Mouse (Mus musculus) hindbrain, embryonic 10.5 days (tissue): ENCODE results near the gene 2900026A02Rik. TPM values are rescaled to one million over a fixed set of nuclear protein-coding genes. Genes with fewer than 3 reads are reported as not detected.

Source experiments
- DNase-seq: peaks from one replicate; pipeline ENCODE4 v3.0.0-alpha.2; 2017; ENCODE audit warnings: low spot score
- H3K27ac ChIP-seq: fragments of 300-500 bp; sonication (generic); 2 replicates; pipeline ENCODE4 v1.5.1; 2016; ENCODE audit warnings: mild to moderate bottlenecking, moderate library complexity
- H3K27me3 ChIP-seq: fragments of 300-500 bp; sonication (generic); 2 replicates; pipeline ENCODE4 v1.6.1; 2016; ENCODE audit warnings: mild to moderate bottlenecking; ENCODE audit not compliant: poor library complexity, insufficient read depth, severe bottlenecking
- H3K36me3 ChIP-seq: fragments of 300-500 bp; sonication (generic); 2 replicates; pipeline ENCODE4 v1.6.1; 2016; ENCODE audit warnings: mild to moderate bottlenecking, moderate library complexity
- H3K4me1 ChIP-seq: fragments of 300-500 bp; sonication (generic); replicated peaks from 2 replicates; pipeline ENCODE4 v1.6.1; 2016; ENCODE audit warnings: mild to moderate bottlenecking
- H3K4me3 ChIP-seq: fragments of 300-500 bp; sonication (generic); 2 replicates; pipeline ENCODE4 v1.5.1; 2016; ENCODE audit warnings: mild to moderate bottlenecking, moderate library complexity
- H3K9me3 ChIP-seq: fragments of 300-500 bp; sonication (generic); 2 replicates; pipeline ENCODE4 v1.6.1; 2016; ENCODE audit warnings: mild to moderate bottlenecking, moderate library complexity
- WGBS: fragments of 180-500 bp; shearing (Covaris S2); methylation state at CpG from one replicate; pipeline ENCODE4 v1.1.7; 2016; 5-methylcytosine and 5-hydroxymethylcytosine counted together
- polyA plus RNA-seq: library from polyadenylated mRNA; unstranded; fragments of >200 nt; fragmentation: Nextera tagmentation; extraction: Ambion mirVana; gene quantifications from 2 replicates; pipeline ENCODE4 v1.2.1, GENCODE M21; 2016

Gene 2900026A02Rik
- polyA plus RNA-seq, 1 experiment from 2014 or later, result 2.1 TPM

GRCm38 (mm10) chr5:113138319-113139063 is 82.5 kb downstream of the 2900026A02Rik start:
- peaks cover 58% of the 10 kb centered on the region for H3K4me1 ChIP-seq

GRCm38 (mm10) chr5:113137691-113138318 is 83.2 kb downstream of the 2900026A02Rik start:
- no peak for DNase-seq
- Histone ChIP-seq H3K27me3 (peaks cover 51% of the 10 kb centered on the region), H3K27ac (peak overlapping the region; percentile 74), H3K4me1 (peaks cover 65% of the 10 kb centered on the region), H3K36me3 (no peaks in the 10 kb centered on the region), H3K4me3 (peak overlapping the region; percentile 54), H3K9me3 (no peaks in the 10 kb centered on the region)
- 9% methylated on average over 36 of the region's 36 CpGs for WGBS

More at GRCm38 (mm10) chr5:113138319-113139063, 82.5 kb downstream of the 2900026A02Rik start:
- peak; percentile 35 for DNase-seq
- Histone ChIP-seq H3K4me3 (peak overlapping the region; percentile 54), H3K27me3 (peaks cover 51% of the 10 kb centered on the region), H3K9me3 (no peaks in the 10 kb centered on the region), H3K36me3 (no peaks in the 10 kb centered on the region), H3K27ac (peak overlapping the region; percentile 74)
- WGBS, result under 1% methylated on average over 43 of the region's 43 CpGs

GRCm38 (mm10) chr5:113136951-113137487 is 84.0 kb downstream of the 2900026A02Rik start:
- H3K27me3 ChIP-seq, result peaks cover 51% of the 10 kb centered on the region
- H3K27ac ChIP-seq, result peak overlapping the region; percentile 74; the same call in 1 of the 2 replicates
- peaks cover 73% of the 10 kb centered on the region for H3K4me1 ChIP-seq
- H3K4me3 ChIP-seq, result peak overlapping the region; percentile 54; the same call in 1 of the 2 replicates
- H3K36me3 ChIP-seq, result no peaks in the 10 kb centered on the region
- DNase-seq, result no peak
- 72% methylated on average over 13 of the region's 13 CpGs for WGBS
- H3K9me3 ChIP-seq, result no peaks in the 10 kb centered on the region

DNA sequence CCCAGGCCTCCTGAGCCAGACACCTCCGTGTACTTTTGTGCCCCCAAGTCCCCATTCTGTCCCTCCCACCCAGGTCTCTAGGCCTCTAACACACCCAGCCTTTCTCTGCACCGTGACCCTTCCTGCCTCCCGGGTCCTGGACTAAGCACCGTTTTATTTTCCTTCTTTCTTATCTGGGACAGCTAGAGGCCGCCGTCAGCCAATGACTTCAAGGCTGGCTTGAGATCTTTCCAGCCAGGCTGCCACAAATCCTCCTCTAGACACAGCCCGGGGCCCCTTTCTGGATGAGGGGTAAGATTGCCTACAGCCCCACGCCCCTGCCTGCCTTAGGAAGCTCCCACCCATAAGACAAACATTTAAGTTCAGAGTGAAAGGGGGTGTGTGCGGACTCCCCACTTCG is 85.5 kb downstream of the 2900026A02Rik start:
- Histone ChIP-seq H3K27ac (peak overlapping the region; percentile 93), H3K4me1 (peaks cover 85% of the 10 kb centered on the region), H3K4me3 (no peak overlapping the region), H3K27me3 (peaks cover 51% of the 10 kb centered on the region), H3K36me3 (no peaks in the 10 kb centered on the region), H3K9me3 (no peaks in the 10 kb centered on the region)
- no peak for DNase-seq
- 51% methylated on average over 10 of the region's 10 CpGs for WGBS

GRCm38 (mm10) chr5:113133722-113134710 is 87.0 kb downstream of the 2900026A02Rik start:
- Histone ChIP-seq H3K27me3 (peaks cover 37% of the 10 kb centered on the region), H3K36me3 (no peaks in the 10 kb centered on the region), H3K4me3 (no peak overlapping the region; the same call in 1 of the 2 replicates), H3K9me3 (no peaks in the 10 kb centered on the region), H3K27ac (peak overlapping the region; percentile 93), H3K4me1 (peaks cover 77% of the 10 kb centered on the region)
- DNase-seq, result no peak
- 87% methylated on average over 19 of the region's 19 CpGs for WGBS

DNA sequence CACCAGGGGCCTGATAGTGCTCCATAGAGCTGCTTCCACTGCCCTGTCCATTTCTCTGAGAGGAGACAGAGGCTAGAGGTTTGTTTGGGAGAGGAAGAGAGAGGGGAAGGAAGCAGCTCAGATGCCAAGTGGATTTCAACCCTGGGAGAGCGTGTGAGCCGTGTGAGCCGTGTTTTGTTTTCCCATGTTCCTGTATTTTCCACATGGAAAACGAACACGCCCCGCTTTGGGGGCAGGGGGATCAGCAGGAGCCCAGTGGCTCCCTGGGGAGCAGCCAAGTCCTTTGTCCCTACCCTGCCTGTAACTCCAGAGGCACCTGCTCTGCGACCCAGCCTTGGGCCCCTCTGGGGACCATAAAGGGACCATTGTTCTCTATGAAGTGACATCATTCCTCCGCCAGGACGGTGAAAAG is 88.0 kb downstream of the 2900026A02Rik start:
- peak overlapping the region; percentile 11 for H3K4me3 ChIP-seq
- no peaks in the 10 kb centered on the region for H3K9me3 ChIP-seq
- H3K27ac ChIP-seq, result peak overlapping the region; percentile 93
- peaks cover 69% of the 10 kb centered on the region for H3K4me1 ChIP-seq
- no peaks in the 10 kb centered on the region for H3K36me3 ChIP-seq
- peak; percentile 69 for DNase-seq
- 22% methylated on average over 9 of the region's 9 CpGs for WGBS
- H3K27me3 ChIP-seq, result peaks cover 28% of the 10 kb centered on the region

DNA sequence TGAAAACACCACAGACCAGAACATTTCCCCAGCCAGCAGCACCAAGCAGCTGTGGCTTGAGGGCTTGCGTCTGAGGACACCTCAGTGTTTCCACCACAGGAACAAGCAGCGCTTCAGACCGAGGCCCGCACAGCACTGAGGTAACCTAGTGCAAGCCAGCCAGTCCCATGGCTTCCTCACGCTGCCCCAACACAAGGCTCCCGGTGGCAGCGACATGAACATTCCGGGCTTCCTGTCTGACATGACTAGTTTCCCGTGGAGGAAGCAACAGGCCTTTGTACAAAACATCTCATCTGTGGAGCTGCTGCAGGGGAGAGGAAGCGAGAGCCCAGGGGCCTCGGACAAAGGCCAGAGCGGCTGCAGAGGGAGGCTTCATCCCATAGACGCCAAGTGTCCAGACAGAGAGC is 88.4 kb downstream of the 2900026A02Rik start:
- DNase-seq, result peak; percentile 56
- WGBS, result 32% methylated on average over 13 of the region's 13 CpGs
- Histone ChIP-seq H3K27me3 (peaks cover 23% of the 10 kb centered on the region), H3K4me1 (peaks cover 69% of the 10 kb centered on the region), H3K36me3 (no peaks in the 10 kb centered on the region), H3K4me3 (no peak overlapping the region), H3K27ac (peak overlapping the region; percentile 93), H3K9me3 (no peaks in the 10 kb centered on the region)

GRCm38 (mm10) chr5:113128426-113128825 is 92.6 kb downstream of the 2900026A02Rik start:
- H3K36me3 ChIP-seq, result no peaks in the 10 kb centered on the region

GRCm38 (mm10) chr5:113126476-113126875 is 94.6 kb downstream of the 2900026A02Rik start:
- H3K4me1 ChIP-seq, result peaks cover 44% of the 10 kb centered on the region
- no peak for DNase-seq
- peak overlapping the region; percentile 71; the same call in 1 of the 2 replicates for H3K27ac ChIP-seq
- no peaks in the 10 kb centered on the region for H3K36me3 ChIP-seq
- WGBS, result 94% methylated on average over 12 of the region's 12 CpGs
- H3K9me3 ChIP-seq, result no peaks in the 10 kb centered on the region; the same call in 1 of the 2 replicates
- H3K4me3 ChIP-seq, result no peak overlapping the region
- H3K27me3 ChIP-seq, result no peaks in the 10 kb centered on the region

More at GRCm38 (mm10) chr5:113128426-113128825, 92.6 kb downstream of the 2900026A02Rik start:
- Histone ChIP-seq H3K27me3 (no peaks in the 10 kb centered on the region), H3K4me3 (no peak overlapping the region), H3K4me1 (peaks cover 46% of the 10 kb centered on the region), H3K9me3 (no peaks in the 10 kb centered on the region; the same call in 1 of the 2 replicates), H3K27ac (no peak overlapping the region)
- 82% methylated on average over 4 of the region's 4 CpGs for WGBS
- no peak for DNase-seq

GRCm38 (mm10) chr5:113123693-113124092 is 97.3 kb downstream of the 2900026A02Rik start:
- peaks cover 64% of the 10 kb centered on the region for H3K4me1 ChIP-seq
- WGBS, result 82% methylated on average over 10 of the region's 10 CpGs
- no peaks in the 10 kb centered on the region; the same call in 1 of the 2 replicates for H3K9me3 ChIP-seq
- no peak overlapping the region for H3K27ac ChIP-seq
- no peak for DNase-seq
- no peaks in the 10 kb centered on the region for H3K36me3 ChIP-seq
- H3K27me3 ChIP-seq, result 0 out of 2 replicates have a peak, but pooled peaks cover 4% of the 10 kb centered on the region
- H3K4me3 ChIP-seq, result no peak overlapping the region

DNA sequence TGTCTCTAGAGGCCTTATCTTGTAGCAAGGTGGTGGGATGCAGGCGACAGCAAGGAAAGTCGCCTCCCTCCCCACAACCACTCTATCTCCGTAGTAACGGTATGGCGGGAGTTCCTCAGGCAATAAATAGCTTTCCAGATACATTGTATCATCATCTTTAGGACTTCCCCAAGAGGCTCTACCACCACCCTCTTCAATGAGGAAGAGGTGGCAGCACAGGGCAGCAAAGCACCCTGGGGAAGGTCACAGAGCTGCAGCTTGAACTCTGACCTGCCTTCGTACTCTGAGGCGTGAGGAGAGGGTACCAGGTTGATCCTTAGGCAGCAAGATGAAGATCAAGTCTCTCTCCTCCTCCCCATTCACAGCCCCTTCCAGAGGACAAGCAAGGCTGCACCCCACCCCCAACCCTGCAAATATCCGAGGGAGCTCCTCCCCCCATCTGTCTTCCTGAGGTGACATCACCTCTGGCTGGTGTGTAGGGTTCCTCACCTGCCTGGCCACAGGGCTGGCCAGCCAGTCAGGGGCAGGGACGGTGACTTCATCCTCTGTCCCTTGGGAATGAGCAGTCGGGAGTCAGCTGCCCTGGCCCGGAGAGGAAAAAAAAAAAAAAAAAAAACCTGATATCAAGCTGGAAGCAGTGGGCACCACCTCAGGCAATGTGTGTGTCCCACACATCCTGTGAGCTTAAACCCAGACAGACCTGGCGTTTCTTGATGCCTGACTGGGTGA is 98.5 kb downstream of the 2900026A02Rik start:
- 43% methylated on average over 12 of the region's 12 CpGs for WGBS
- H3K9me3 ChIP-seq, result no peaks in the 10 kb centered on the region; the same call in 1 of the 2 replicates
- H3K27ac ChIP-seq, result peak overlapping the region; percentile 23; the same call in 1 of the 2 replicates
- DNase-seq, result no peak
- H3K4me3 ChIP-seq, result no peak overlapping the region
- peaks cover 62% of the 10 kb centered on the region for H3K4me1 ChIP-seq
- H3K27me3 ChIP-seq, result 0 out of 2 replicates have a peak, but pooled peaks cover 4% of the 10 kb centered on the region
- no peaks in the 10 kb centered on the region for H3K36me3 ChIP-seq
